Mouse (Mus musculus): ENCODE measurements at regions not wholly inside any gene's neighbourhood (a gene's known extent, or its start where the extent isn't known, plus 50 kb on each side); places are given as distances from the start of the nearest gene placed in this dataset.

- TF ChIP-seq POLR2A (IDR thresholded peaks at IDR 0.05; ENCODE audit: borderline replicate concordance, extremely low read depth, insufficient read depth, insufficient read length, poor library complexity, severe bottlenecking) (no peak), CTCF (IDR thresholded peaks at IDR 0.05; ENCODE audit: borderline replicate concordance, extremely low read depth, insufficient read depth, insufficient read length) (no peak)
Observed at GRCm38 (mm10) chr15:93879006-93879405, 283.3 kb upstream of the Prickle1 start.
